Mouse (Mus musculus): ENCODE measurements around the gene Cphx3. TPM values are rescaled to one million over a fixed set of nuclear protein-coding genes. Genes with fewer than 3 reads are reported as not detected.
"Not testable (repeated sequence)": the region's sequence is repeated elsewhere in the genome, so short reads cannot be mapped to it uniquely, and the experiment has no call there.

Gene Cphx3
- total and polyA plus RNA-seq, 2 experiments from 2014 or later = not detected

- not testable (repeated sequence) for H3K36me3 ChIP-seq (ENCODE audit: insufficient read depth); H3K4me1 ChIP-seq (ENCODE audit: insufficient read depth); H3K9me3 ChIP-seq (ENCODE audit: low read length); H3K9ac ChIP-seq; H3K27me3 ChIP-seq (ENCODE audit: insufficient read depth, low read length); H3K4me3 ChIP-seq (ENCODE audit: low read depth, low read length); H3K27ac ChIP-seq (ENCODE audit: low read depth, low read length); ATAC-seq; DNase-seq; H3K4me2 ChIP-seq (ENCODE audit: low read depth)
- WGBS = no CpG with 5 or more reads among the region's 12 CpGs
Measured at GRCm38 (mm10) chr14:26165266-26165665, 83.2 kb downstream of the Cphx3 start.

- H3K9ac ChIP-seq; H3K4me2 ChIP-seq (ENCODE audit: low read depth); H3K9me3 ChIP-seq (ENCODE audit: low read length); ATAC-seq; DNase-seq; H3K36me3 ChIP-seq (ENCODE audit: insufficient read depth); H3K27ac ChIP-seq (ENCODE audit: low read depth, low read length); H3K4me3 ChIP-seq (ENCODE audit: low read depth, low read length); H3K4me1 ChIP-seq (ENCODE audit: insufficient read depth); H3K27me3 ChIP-seq (ENCODE audit: insufficient read depth, low read length): not testable (repeated sequence)
- no CpG with 5 or more reads among the region's 3 CpGs for WGBS
Measured at GRCm38 (mm10) chr14:26173955-26174354, 91.9 kb downstream of the Cphx3 start.

- not testable (repeated sequence) for H3K4me1 ChIP-seq (ENCODE audit: insufficient read depth); H3K36me3 ChIP-seq (ENCODE audit: insufficient read depth); H3K9me3 ChIP-seq (ENCODE audit: low read length); H3K4me3 ChIP-seq (ENCODE audit: low read depth, low read length); H3K27ac ChIP-seq (ENCODE audit: low read depth, low read length); H3K27me3 ChIP-seq (ENCODE audit: insufficient read depth, low read length); H3K9ac ChIP-seq; DNase-seq; ATAC-seq; H3K4me2 ChIP-seq (ENCODE audit: low read depth)
- WGBS = no CpG with 5 or more reads among the region's 6 CpGs
Measured at GRCm38 (mm10) chr14:26175028-26175427, 92.9 kb downstream of the Cphx3 start.

GRCm38 (mm10) chr14:26181660-26182059 lies 99.6 kb downstream of the Cphx3 start:
- H3K4me2 ChIP-seq (ENCODE audit: low read depth); DNase-seq; H3K27ac ChIP-seq (ENCODE audit: low read depth, low read length); H3K27me3 ChIP-seq (ENCODE audit: insufficient read depth, low read length); ATAC-seq; H3K9me3 ChIP-seq (ENCODE audit: low read length); H3K4me1 ChIP-seq (ENCODE audit: insufficient read depth); H3K36me3 ChIP-seq (ENCODE audit: insufficient read depth); H3K4me3 ChIP-seq (ENCODE audit: low read depth, low read length); H3K9ac ChIP-seq: not testable (repeated sequence)
- WGBS = no CpG with 5 or more reads among the region's 10 CpGs

GRCm38 (mm10) chr14:26182380-26182779 lies 100.3 kb downstream of the Cphx3 start, which contains the start of gene Plac9b:
Plac9b (minus strand) TSS chr14:26182480.
- WGBS = no CpG with 5 or more reads among the region's 10 CpGs
- not testable (repeated sequence) for H3K4me2 ChIP-seq (ENCODE audit: low read depth); ATAC-seq; H3K9me3 ChIP-seq (ENCODE audit: low read length); H3K27ac ChIP-seq (ENCODE audit: low read depth, low read length); H3K27me3 ChIP-seq (ENCODE audit: insufficient read depth, low read length); H3K36me3 ChIP-seq (ENCODE audit: insufficient read depth); DNase-seq; H3K4me3 ChIP-seq (ENCODE audit: low read depth, low read length); H3K9ac ChIP-seq; H3K4me1 ChIP-seq (ENCODE audit: insufficient read depth)

- not testable (repeated sequence) for H3K9ac ChIP-seq; H3K4me1 ChIP-seq (ENCODE audit: insufficient read depth); H3K9me3 ChIP-seq (ENCODE audit: low read length); H3K36me3 ChIP-seq (ENCODE audit: insufficient read depth); H3K27ac ChIP-seq (ENCODE audit: low read depth, low read length); DNase-seq; H3K4me3 ChIP-seq (ENCODE audit: low read depth, low read length); ATAC-seq; H3K27me3 ChIP-seq (ENCODE audit: insufficient read depth, low read length); H3K4me2 ChIP-seq (ENCODE audit: low read depth)
- WGBS = no CpG with 5 or more reads among the region's 9 CpGs
Measured at GRCm38 (mm10) chr14:26186638-26187037, 104.5 kb downstream of the Cphx3 start.

- DNase-seq; H3K4me3 ChIP-seq (ENCODE audit: low read depth, low read length); H3K27ac ChIP-seq (ENCODE audit: low read depth, low read length); H3K9me3 ChIP-seq (ENCODE audit: low read length); H3K36me3 ChIP-seq (ENCODE audit: insufficient read depth); H3K4me1 ChIP-seq (ENCODE audit: insufficient read depth); H3K27me3 ChIP-seq (ENCODE audit: insufficient read depth, low read length); H3K9ac ChIP-seq; H3K4me2 ChIP-seq (ENCODE audit: low read depth): not testable (repeated sequence)
- peak; percentile 71 for ATAC-seq
- no CpG with 5 or more reads among the region's 8 CpGs for WGBS
Measured at GRCm38 (mm10) chr14:26188361-26188760, 106.3 kb downstream of the Cphx3 start.

GRCm38 (mm10) chr14:26197851-26198250 lies 115.8 kb downstream of the Cphx3 start:
- H3K27ac ChIP-seq (ENCODE audit: low read depth, low read length); H3K9ac ChIP-seq; H3K27me3 ChIP-seq (ENCODE audit: insufficient read depth, low read length); H3K4me3 ChIP-seq (ENCODE audit: low read depth, low read length); H3K4me2 ChIP-seq (ENCODE audit: low read depth); H3K36me3 ChIP-seq (ENCODE audit: insufficient read depth); H3K4me1 ChIP-seq (ENCODE audit: insufficient read depth); ATAC-seq; DNase-seq; H3K9me3 ChIP-seq (ENCODE audit: low read length): not testable (repeated sequence)
- no CpG with 5 or more reads among the region's 3 CpGs for WGBS

GRCm38 (mm10) chr14:26206197-26206925 lies 124.3 kb downstream of the Cphx3 start:
- not testable (repeated sequence) for H3K4me3 ChIP-seq (ENCODE audit: low read depth, low read length); H3K4me1 ChIP-seq (ENCODE audit: insufficient read depth); H3K9ac ChIP-seq; H3K36me3 ChIP-seq (ENCODE audit: insufficient read depth); H3K27me3 ChIP-seq (ENCODE audit: insufficient read depth, low read length); H3K27ac ChIP-seq (ENCODE audit: low read depth, low read length); H3K9me3 ChIP-seq (ENCODE audit: low read length); DNase-seq; H3K4me2 ChIP-seq (ENCODE audit: low read depth)
- no CpG with 5 or more reads among the region's 44 CpGs for WGBS
- peak; percentile 96 for ATAC-seq

GRCm38 (mm10) chr14:26206926-26207247 lies 124.8 kb downstream of the Cphx3 start, which contains the start of gene Tmem254b:
Tmem254b (minus strand) TSS chr14:26207041.
- H3K4me3 ChIP-seq (ENCODE audit: low read depth, low read length); H3K27ac ChIP-seq (ENCODE audit: low read depth, low read length); DNase-seq; H3K9ac ChIP-seq; H3K9me3 ChIP-seq (ENCODE audit: low read length); H3K4me2 ChIP-seq (ENCODE audit: low read depth); H3K4me1 ChIP-seq (ENCODE audit: insufficient read depth); H3K36me3 ChIP-seq (ENCODE audit: insufficient read depth); H3K27me3 ChIP-seq (ENCODE audit: insufficient read depth, low read length): not testable (repeated sequence)
- peak; percentile 85 for ATAC-seq
- no CpG with 5 or more reads among the region's 10 CpGs for WGBS

All from forebrain, postnatal 0 days (tissue).